Mouse (Mus musculus): Measurements from ENCODE around the gene Grid1. TPM values are rescaled to one million over a fixed set of nuclear protein-coding genes. Genes with fewer than 3 reads are reported as not detected.
A peak's percentile ranks its signal among the peaks of the same experiment; 100 is the strongest.

Gene Grid1
- total and polyA plus RNA-seq, 2 experiments from 2014 or later: 9.2 to 28.3 TPM

DNA sequence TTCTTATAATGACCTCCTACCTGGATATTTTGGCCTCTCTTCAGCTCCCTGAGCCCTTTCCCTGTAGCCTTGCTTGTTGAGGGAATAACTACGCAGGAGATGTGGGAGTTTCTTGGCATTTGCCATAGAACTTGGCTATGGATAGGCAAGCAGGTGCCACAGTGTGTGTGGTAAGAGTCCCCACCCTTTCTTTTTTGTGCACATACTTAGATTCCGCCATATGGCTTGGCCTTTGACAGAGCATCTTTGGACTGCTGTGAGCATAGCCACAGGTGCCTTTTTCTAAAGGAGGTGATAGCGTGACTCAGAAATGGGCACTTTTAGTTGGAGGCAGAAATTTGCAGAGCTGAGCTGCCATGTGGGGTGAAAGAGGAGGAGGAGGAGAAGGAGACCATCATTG lies 64.7 kb downstream of the Grid1 start:
- DNase-seq: no peak
- 85% methylated on average over 3 of the region's 3 CpGs for WGBS
- TF ChIP-seq CTCF (IDR thresholded peaks at IDR 0.05; ENCODE audit: low read depth): no peak
- no peaks in the 10 kb centered on the region; the same call in 1 of the 2 replicates for H3K27me3 ChIP-seq (ENCODE audit: insufficient read depth, low read length)
- no peaks in the 10 kb centered on the region for H3K36me3 ChIP-seq (ENCODE audit: insufficient read depth)
- no peak overlapping the region for H3K4me3 ChIP-seq (ENCODE audit: low read depth, low read length)
- H3K9me3 ChIP-seq (ENCODE audit: low read length): no peaks in the 10 kb centered on the region
- H3K4me2 ChIP-seq (ENCODE audit: low read depth): no peak overlapping the region
- H3K9ac ChIP-seq: no peak overlapping the region
- H3K4me1 ChIP-seq (ENCODE audit: insufficient read depth): peaks cover 4% of the 10 kb centered on the region; the same call in 1 of the 2 replicates
- no peak overlapping the region for H3K27ac ChIP-seq (ENCODE audit: low read depth, low read length)
- ATAC-seq: no peak

DNA sequence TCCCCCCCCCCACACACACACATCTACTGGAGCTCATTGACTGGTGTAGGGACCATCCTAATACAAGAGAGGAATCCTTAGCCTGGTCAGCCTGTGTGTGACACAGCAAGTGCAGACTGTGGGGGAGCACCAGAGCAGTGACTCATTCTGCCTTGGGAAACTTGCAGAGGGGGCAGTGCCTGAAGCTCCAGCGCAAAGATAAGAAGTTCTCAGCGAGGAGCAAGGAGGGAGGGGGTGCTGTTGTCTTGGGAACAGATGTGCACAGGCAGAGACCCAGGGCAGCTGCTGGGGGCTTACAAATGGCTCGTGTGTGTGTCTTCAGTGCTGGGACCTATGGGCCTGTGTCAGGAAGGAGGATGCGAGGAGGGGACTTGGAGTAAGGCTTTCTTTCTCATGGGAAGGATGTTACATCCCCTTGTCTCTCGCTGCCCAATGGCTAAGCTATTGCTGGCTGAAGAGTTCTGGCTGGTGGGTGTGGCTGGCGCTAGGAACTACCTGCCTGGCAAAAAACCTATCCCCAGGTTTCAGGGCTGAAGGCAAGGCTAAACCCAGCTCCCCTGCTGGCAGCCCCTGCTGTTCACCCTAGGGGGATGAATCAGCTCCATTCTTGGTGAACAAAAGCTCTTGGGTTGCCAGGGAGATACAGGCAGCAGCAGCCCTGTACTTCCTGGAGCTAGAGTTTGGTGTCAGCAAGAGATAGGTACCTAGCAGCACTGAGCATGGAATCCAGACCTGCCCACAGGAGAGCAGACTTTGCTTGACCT lies 72.0 kb downstream of the Grid1 start:
- DNase-seq: peak; percentile 52
- peak; percentile 71 for ATAC-seq
- Histone ChIP-seq H3K9me3 (ENCODE audit: low read length) (no peaks in the 10 kb centered on the region), H3K9ac (no peak overlapping the region), H3K36me3 (ENCODE audit: insufficient read depth) (no peaks in the 10 kb centered on the region), H3K4me3 (ENCODE audit: low read depth, low read length) (no peak overlapping the region), H3K4me2 (ENCODE audit: low read depth) (no peak overlapping the region), H3K27me3 (ENCODE audit: insufficient read depth, low read length) (no peaks in the 10 kb centered on the region), H3K4me1 (ENCODE audit: insufficient read depth) (peaks cover 7% of the 10 kb centered on the region; the same call in 1 of the 2 replicates), H3K27ac (ENCODE audit: low read depth, low read length) (peak overlapping the region; percentile 29; the same call in 1 of the 2 replicates)
- TF ChIP-seq CTCF (IDR thresholded peaks at IDR 0.05; ENCODE audit: low read depth): no peak
- 15% methylated on average over 6 of the region's 6 CpGs for WGBS

- TF ChIP-seq CTCF (IDR thresholded peaks at IDR 0.05; ENCODE audit: low read depth): peak; percentile 59
- peak overlapping the region; percentile 60 for H3K9ac ChIP-seq
- ATAC-seq: peak; percentile 86
- WGBS: 6% methylated on average over 33 of the region's 33 CpGs
- peak overlapping the region; percentile 29 for H3K4me3 ChIP-seq (ENCODE audit: low read depth, low read length)
- H3K9me3 ChIP-seq (ENCODE audit: low read length): no peaks in the 10 kb centered on the region
- peak overlapping the region; percentile 57 for H3K27ac ChIP-seq (ENCODE audit: low read depth, low read length)
- peak; percentile 81 for DNase-seq
- no peaks in the 10 kb centered on the region for H3K27me3 ChIP-seq (ENCODE audit: insufficient read depth, low read length)
- H3K36me3 ChIP-seq (ENCODE audit: insufficient read depth): no peaks in the 10 kb centered on the region
- peaks cover 7% of the 10 kb centered on the region; the same call in 1 of the 2 replicates for H3K4me1 ChIP-seq (ENCODE audit: insufficient read depth)
- peak overlapping the region; percentile 58 for H3K4me2 ChIP-seq (ENCODE audit: low read depth)
Observed at GRCm38 (mm10) chr14:34896253-34896982, 76.5 kb downstream of the Grid1 start.

DNA sequence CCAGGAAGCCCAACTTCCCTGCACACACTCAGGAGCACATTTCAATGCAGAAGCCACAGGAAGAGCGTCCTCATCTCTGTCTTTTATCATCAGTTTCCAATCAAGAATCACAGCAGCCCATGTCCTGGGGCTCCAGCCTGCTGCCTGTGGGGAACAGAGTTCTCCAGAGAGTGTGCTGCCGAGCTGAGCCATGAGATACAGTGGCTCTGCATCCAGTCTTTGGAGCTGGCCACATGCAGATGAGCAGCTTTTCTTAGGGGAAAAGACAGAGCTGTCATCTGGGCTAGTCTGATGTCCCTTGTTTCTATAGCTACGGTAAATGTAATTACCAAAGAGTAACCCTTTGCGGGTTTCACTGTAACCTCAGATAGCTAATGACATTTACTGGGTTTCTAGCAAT lies 83.9 kb downstream of the Grid1 start:
- TF ChIP-seq CTCF (IDR thresholded peaks at IDR 0.05; ENCODE audit: low read depth): no peak
- ATAC-seq (peak; percentile 65), DNase-seq (no peak)
- no peaks in the 10 kb centered on the region for H3K27me3 ChIP-seq (ENCODE audit: insufficient read depth, low read length)
- no peaks in the 10 kb centered on the region for H3K4me1 ChIP-seq (ENCODE audit: insufficient read depth)
- 46% methylated on average over 4 of the region's 4 CpGs for WGBS
- H3K4me2 ChIP-seq (ENCODE audit: low read depth): no peak overlapping the region
- H3K27ac ChIP-seq (ENCODE audit: low read depth, low read length): no peak overlapping the region
- H3K9ac ChIP-seq: no peak overlapping the region
- no peaks in the 10 kb centered on the region for H3K9me3 ChIP-seq (ENCODE audit: low read length)
- no peaks in the 10 kb centered on the region for H3K36me3 ChIP-seq (ENCODE audit: insufficient read depth)
- no peak overlapping the region for H3K4me3 ChIP-seq (ENCODE audit: low read depth, low read length)

DNA sequence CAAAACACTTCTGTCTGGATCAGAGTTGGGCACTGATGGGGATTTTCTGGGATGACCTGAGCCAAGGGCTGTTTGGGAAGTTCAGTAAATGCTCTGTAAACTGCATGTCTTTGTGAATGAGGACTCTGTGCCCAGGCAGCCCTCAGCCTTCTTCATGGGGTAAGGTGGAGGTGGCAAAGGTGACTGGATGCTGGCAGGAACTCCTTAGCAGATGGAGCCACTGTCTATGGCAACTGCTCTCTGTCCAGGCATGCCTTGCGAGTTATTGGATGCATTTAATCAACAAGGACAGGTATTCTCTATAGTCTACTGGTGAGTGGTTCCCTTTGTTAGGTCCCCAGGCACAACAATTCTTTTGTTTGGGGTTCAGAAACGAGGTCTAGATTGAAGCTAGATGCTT lies 85.8 kb downstream of the Grid1 start:
- H3K9me3 ChIP-seq (ENCODE audit: low read length): no peaks in the 10 kb centered on the region
- TF ChIP-seq CTCF (IDR thresholded peaks at IDR 0.05; ENCODE audit: low read depth): no peak
- H3K9ac ChIP-seq: no peak overlapping the region
- WGBS: 48% methylated on average over 2 of the region's 2 CpGs
- no peaks in the 10 kb centered on the region for H3K36me3 ChIP-seq (ENCODE audit: insufficient read depth)
- peaks cover 3% of the 10 kb centered on the region; the same call in 1 of the 2 replicates for H3K4me1 ChIP-seq (ENCODE audit: insufficient read depth)
- H3K4me2 ChIP-seq (ENCODE audit: low read depth): no peak overlapping the region
- no peak for DNase-seq
- ATAC-seq: no peak
- no peak overlapping the region for H3K27ac ChIP-seq (ENCODE audit: low read depth, low read length)
- no peak overlapping the region for H3K4me3 ChIP-seq (ENCODE audit: low read depth, low read length)
- H3K27me3 ChIP-seq (ENCODE audit: insufficient read depth, low read length): no peaks in the 10 kb centered on the region

- DNase-seq (no peak), ATAC-seq (no peak)
- Histone ChIP-seq H3K36me3 (ENCODE audit: insufficient read depth) (no peaks in the 10 kb centered on the region), H3K27ac (ENCODE audit: low read depth, low read length) (no peak overlapping the region), H3K4me1 (ENCODE audit: insufficient read depth) (peaks cover 3% of the 10 kb centered on the region; the same call in 1 of the 2 replicates), H3K9me3 (ENCODE audit: low read length) (no peaks in the 10 kb centered on the region), H3K27me3 (ENCODE audit: insufficient read depth, low read length) (no peaks in the 10 kb centered on the region), H3K9ac (no peak overlapping the region), H3K4me3 (ENCODE audit: low read depth, low read length) (no peak overlapping the region), H3K4me2 (ENCODE audit: low read depth) (no peak overlapping the region)
- 26% methylated on average over 2 of the region's 2 CpGs for WGBS
- TF ChIP-seq CTCF (IDR thresholded peaks at IDR 0.05; ENCODE audit: low read depth): no peak
Observed at GRCm38 (mm10) chr14:34908366-34908765, 88.5 kb downstream of the Grid1 start.

GRCm38 (mm10) chr14:34908804-34909203 lies 88.9 kb downstream of the Grid1 start:
- no peak overlapping the region for H3K27ac ChIP-seq (ENCODE audit: low read depth, low read length)
- peak; percentile 84 for ATAC-seq
- 5% methylated on average over 4 of the region's 4 CpGs for WGBS

More at GRCm38 (mm10) chr14:34908804-34909203, 88.9 kb downstream of the Grid1 start:
- Histone ChIP-seq H3K4me3 (ENCODE audit: low read depth, low read length) (no peak overlapping the region), H3K27me3 (ENCODE audit: insufficient read depth, low read length) (no peaks in the 10 kb centered on the region), H3K9ac (no peak overlapping the region), H3K4me1 (ENCODE audit: insufficient read depth) (peaks cover 3% of the 10 kb centered on the region; the same call in 1 of the 2 replicates), H3K4me2 (ENCODE audit: low read depth) (no peak overlapping the region), H3K36me3 (ENCODE audit: insufficient read depth) (no peaks in the 10 kb centered on the region), H3K9me3 (ENCODE audit: low read length) (no peaks in the 10 kb centered on the region)
- DNase-seq: no peak
- no peak for TF ChIP-seq CTCF (IDR thresholded peaks at IDR 0.05; ENCODE audit: low read depth)
